Mouse (Mus musculus): ENCODE data around the gene Olfr317.

- TF ChIP-seq CTCF (IDR thresholded peaks at IDR 0.05) (no peak), EP300 (IDR thresholded peaks at IDR 0.05) (no peak)
Measured at GRCm38 (mm10) chr11:58782480-58783089, 43.6 kb upstream of the Olfr317 start, which contains the start of gene Olfr314.
